Comparison of ENCODE assay signal across 29 mouse cellular contexts in the genomic region with DNA sequence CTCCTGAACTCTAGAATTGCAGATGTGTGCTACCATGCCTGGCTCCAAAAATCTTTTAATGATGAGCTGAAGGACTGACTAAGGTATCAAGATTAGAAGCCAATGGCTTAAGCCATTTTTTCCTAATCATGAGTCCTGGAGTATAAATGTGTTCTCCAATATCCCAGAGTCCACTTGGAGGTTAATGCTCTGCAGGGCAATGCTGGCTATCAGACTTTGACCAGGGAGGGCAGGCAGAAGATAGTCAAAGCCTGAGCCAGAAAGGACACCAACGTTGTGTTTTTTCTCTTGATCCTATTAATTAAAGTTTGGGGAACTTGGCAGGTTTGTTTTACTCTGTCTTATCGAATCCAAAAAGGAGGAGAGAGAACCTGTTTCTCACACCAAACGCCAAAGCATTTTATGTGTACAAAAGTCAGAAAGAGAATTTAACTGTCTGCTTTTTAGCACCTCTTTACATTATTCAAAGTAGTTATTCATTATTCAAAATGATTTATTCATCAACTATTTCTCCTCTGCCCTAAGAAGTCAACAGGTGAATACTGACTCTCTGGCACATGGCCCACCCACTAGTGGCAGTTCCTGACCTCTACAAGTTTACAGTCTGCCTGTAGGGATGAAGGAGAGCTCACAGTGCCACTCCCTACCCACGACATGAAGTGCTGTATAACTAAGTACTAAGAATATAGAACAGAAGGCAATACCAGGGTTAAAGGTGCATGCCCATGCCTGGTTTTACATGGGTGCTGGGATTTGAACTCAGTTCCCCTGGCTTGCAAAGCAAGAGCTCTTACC. TPM values are rescaled to one million over a fixed set of nuclear protein-coding genes. Genes with fewer than 3 reads are reported as not detected.
DNase-seq lines count a peak whose midpoint lies in the region; ATAC-seq and TF ChIP-seq lines count a peak whose summit lies in the region.
"Had no signal": no experiment of that assay in that cellular context is flagged by ENCODE, and none has a peak within 500 bp of the region (broad histone marks: within the 10 kb centered on the region; RNA-seq: fewer than 3 reads in every experiment).

No protein-coding gene starts in this region.

- H3K4me3 ChIP-seq in kidney, embryonic 16.5 days (ENCODE audit: low read length) = no peak overlapping the region
- no peak overlapping the region for H3K4me3 ChIP-seq in liver, postnatal 0 days (ENCODE audit: low read depth, low read length)
- no peak overlapping the region for H3K4me3 ChIP-seq in liver, embryonic 11.5 days (ENCODE audit: low read depth, low read length)
- no peak overlapping the region for H3K4me3 ChIP-seq in small intestine, adult 2 months (ENCODE audit: low read depth, low read length)
- H3K4me3 ChIP-seq in cerebellum, adult 2 months (replicated peaks; ENCODE audit: insufficient read depth, low read depth, low read length) = no peak overlapping the region
- no peak overlapping the region for H3K4me3 ChIP-seq in forebrain, embryonic 10.5 days
- H3K4me3 ChIP-seq: embryonic facial prominence, embryonic 13.5 days; gastrocnemius, adult 2 months; heart, embryonic 12.5 days; hindbrain, embryonic 13.5 days; limb, embryonic 13.5 days; liver, embryonic 15.5 days; midbrain, embryonic 12.5 days; neural tube, embryonic 13.5 days; stomach, embryonic 15.5 days had no signal

- peak; percentile 30; the same call in 1 of the 2 replicates for TF ChIP-seq EP300 in liver, postnatal 0 days (IDR thresholded peaks at IDR 0.05; ENCODE audit: low read depth)

- 55% methylated on average over 4 of the region's 4 CpGs for WGBS in kidney, embryonic 16.5 days
- 47% methylated on average over 4 of the region's 4 CpGs for whole genome bisulfite sequencing in liver, postnatal 0 days (ENCODE audit: insufficient replicate concordance)
- 63% methylated on average over 4 of the region's 4 CpGs for WGBS in liver, embryonic 11.5 days
- WGBS in small intestine, adult 2 months = 31% methylated on average over 4 of the region's 4 CpGs
- 64% methylated on average over 4 of the region's 4 CpGs for WGBS in cerebellum, adult 2 months
- 71% methylated on average over 4 of the region's 4 CpGs for WGBS in forebrain, embryonic 10.5 days

- H3K36me3 ChIP-seq in kidney, embryonic 16.5 days (ENCODE audit: insufficient read depth, low read length) = no peaks in the 10 kb centered on the region
- no peaks in the 10 kb centered on the region for H3K36me3 ChIP-seq in liver, postnatal 0 days (replicated peaks; ENCODE audit: insufficient read depth, low read length)
- no peaks in the 10 kb centered on the region for H3K36me3 ChIP-seq in liver, embryonic 11.5 days (ENCODE audit: control insufficient read depth, insufficient read depth, low read length)
- no peaks in the 10 kb centered on the region for H3K36me3 ChIP-seq in small intestine, adult 2 months (ENCODE audit: control insufficient read depth, insufficient read depth, low read length)
- no peaks in the 10 kb centered on the region for H3K36me3 ChIP-seq in forebrain, embryonic 10.5 days (replicated peaks)
- H3K36me3 ChIP-seq: embryonic facial prominence, embryonic 13.5 days; heart, embryonic 12.5 days; limb, embryonic 13.5 days; liver, embryonic 15.5 days; stomach, embryonic 15.5 days had no signal

- no peaks in the 10 kb centered on the region for H3K27me3 ChIP-seq in kidney, embryonic 16.5 days (ENCODE audit: insufficient read depth, low read length)
- H3K27me3 ChIP-seq in liver, postnatal 0 days (ENCODE audit: insufficient read depth, low read length) = no peaks in the 10 kb centered on the region
- H3K27me3 ChIP-seq in liver, embryonic 11.5 days (replicated peaks; ENCODE audit: control insufficient read depth, insufficient read depth, low read length) = no peaks in the 10 kb centered on the region
- no peaks in the 10 kb centered on the region for H3K27me3 ChIP-seq in small intestine, adult 2 months (ENCODE audit: control insufficient read depth, insufficient read depth, low read length)
- H3K27me3 ChIP-seq in cerebellum, adult 2 months (ENCODE audit: control insufficient read depth, insufficient read depth, low read length) = no peaks in the 10 kb centered on the region
- H3K27me3 ChIP-seq in forebrain, embryonic 10.5 days (ENCODE audit: poor library complexity, severe bottlenecking) = no peaks in the 10 kb centered on the region
- H3K27me3 ChIP-seq: CH12.LX; embryonic facial prominence, embryonic 13.5 days; heart, embryonic 12.5 days; hindbrain, embryonic 13.5 days; limb, embryonic 13.5 days; liver, embryonic 15.5 days; midbrain, embryonic 12.5 days; neural tube, embryonic 13.5 days; stomach, embryonic 15.5 days had no signal

- no peak overlapping the region for H3K4me2 ChIP-seq in kidney, embryonic 16.5 days (replicated peaks; ENCODE audit: low read depth, low read length)
- H3K4me2 ChIP-seq in liver, postnatal 0 days (ENCODE audit: low read depth, low read length) = no peak overlapping the region
- no peak overlapping the region for H3K4me2 ChIP-seq in liver, embryonic 11.5 days
- H3K4me2 ChIP-seq: embryonic facial prominence, embryonic 13.5 days; heart, embryonic 12.5 days; hindbrain, embryonic 13.5 days; limb, embryonic 13.5 days; liver, embryonic 15.5 days; midbrain, embryonic 12.5 days; neural tube, embryonic 13.5 days; stomach, embryonic 15.5 days had no signal

- no peak for TF ChIP-seq POLR2A in small intestine, adult 2 months (IDR thresholded peaks at IDR 0.05; ENCODE audit: low read depth, low read length)
- TF ChIP-seq POLR2A in cerebellum, adult 2 months (IDR thresholded peaks at IDR 0.05; ENCODE audit: borderline replicate concordance, insufficient read depth, low read length) = no peak

- no peaks in the 10 kb centered on the region for H3K4me1 ChIP-seq in kidney, embryonic 16.5 days (ENCODE audit: insufficient read depth, low read length)
- H3K4me1 ChIP-seq in liver, postnatal 0 days (ENCODE audit: insufficient read depth) = peaks cover 3% of the 10 kb centered on the region; the same call in 1 of the 2 replicates
- H3K4me1 ChIP-seq in liver, embryonic 11.5 days (replicated peaks; ENCODE audit: control insufficient read depth, insufficient read depth, low read length) = no peaks in the 10 kb centered on the region; the same call in 1 of the 2 replicates
- peaks cover 6% of the 10 kb centered on the region; the same call in 1 of the 2 replicates for H3K4me1 ChIP-seq in small intestine, adult 2 months (ENCODE audit: control insufficient read depth, insufficient read depth, insufficient read length, low read length)
- no peaks in the 10 kb centered on the region for H3K4me1 ChIP-seq in cerebellum, adult 2 months (ENCODE audit: control insufficient read depth, insufficient read depth, low read length)
- no peaks in the 10 kb centered on the region for H3K4me1 ChIP-seq in forebrain, embryonic 10.5 days
- H3K4me1 ChIP-seq: embryonic facial prominence, embryonic 13.5 days; heart, embryonic 12.5 days; hindbrain, embryonic 13.5 days; limb, embryonic 13.5 days; liver, embryonic 15.5 days; midbrain, embryonic 12.5 days; neural tube, embryonic 13.5 days; stomach, embryonic 15.5 days had no signal

- ATAC-seq in kidney, embryonic 16.5 days (ENCODE audit: low FRiP score, low TSS enrichment) = no peak
- ATAC-seq in liver, postnatal 0 days = peak; percentile 89
- ATAC-seq in liver, embryonic 11.5 days (replicated peaks; ENCODE audit: low FRiP score) = no peak
- ATAC-seq: activated CD4-positive, CD25-positive, alpha-beta regulatory T cell, adult 4 months; forebrain, embryonic 16.5 days had no signal

- H3K9me3 ChIP-seq in kidney, embryonic 16.5 days (ENCODE audit: low read length) = no peaks in the 10 kb centered on the region
- H3K9me3 ChIP-seq in liver, postnatal 0 days (ENCODE audit: low read length) = no peaks in the 10 kb centered on the region
- no peaks in the 10 kb centered on the region for H3K9me3 ChIP-seq in liver, embryonic 11.5 days (ENCODE audit: control insufficient read depth, low read length)
- H3K9me3 ChIP-seq in forebrain, embryonic 10.5 days = peaks cover 3% of the 10 kb centered on the region; the same call in 1 of the 2 replicates
- H3K9me3 ChIP-seq: embryonic facial prominence, embryonic 13.5 days; heart, embryonic 12.5 days; hindbrain, embryonic 13.5 days; liver, embryonic 15.5 days; midbrain, embryonic 12.5 days; neural tube, embryonic 13.5 days; stomach, embryonic 15.5 days had no signal

- H3K27ac ChIP-seq in kidney, embryonic 16.5 days (ENCODE audit: low read length) = no peak overlapping the region
- H3K27ac ChIP-seq in liver, postnatal 0 days (ENCODE audit: low read depth) = peak overlapping the region; percentile 71
- H3K27ac ChIP-seq in liver, embryonic 11.5 days (ENCODE audit: low read depth, low read length) = no peak overlapping the region
- H3K27ac ChIP-seq in small intestine, adult 2 months (ENCODE audit: insufficient read depth, low read depth, low read length) = peak overlapping the region; percentile 49; the same call in 1 of the 2 replicates
- H3K27ac ChIP-seq in cerebellum, adult 2 months (ENCODE audit: insufficient read depth, low read length) = no peak overlapping the region
- no peak overlapping the region for H3K27ac ChIP-seq in forebrain, embryonic 10.5 days
- H3K27ac ChIP-seq: embryonic facial prominence, embryonic 13.5 days; hindbrain, embryonic 13.5 days; limb, embryonic 13.5 days; liver, embryonic 15.5 days; midbrain, embryonic 12.5 days; neural tube, embryonic 13.5 days; stomach, embryonic 15.5 days had no signal

- peak; percentile 79 for DNase-seq in kidney, adult 11 months
- peak; percentile 37 for DNase-seq in liver, postnatal 0 days
- no peak for DNase-seq in liver, embryonic 11.5 days (ENCODE audit: low spot score)
- DNase-seq in kidney, postnatal 10 days = peak; percentile 72
- DNase-seq in cerebellum, adult 2 months = no peak
- DNase-seq in forebrain, embryonic 10.5 days (ENCODE audit: extremely low spot score, low spot score) = no peak
- DNase-seq: adrenal gland, adult 2 months; cerebellum, adult 8-10 months; gastrocnemius, adult 2 months; gastrocnemius, postnatal 36 days; heart, adult 18-20 months; heart, postnatal 4 days; layer of hippocampus, adult 9-11 months; lung, postnatal 36 days; right cerebral cortex, postnatal 14 days had no signal

- H3K9ac ChIP-seq in kidney, embryonic 16.5 days (replicated peaks; ENCODE audit: low read length) = no peak overlapping the region
- H3K9ac ChIP-seq in liver, postnatal 0 days (replicated peaks) = no peak overlapping the region
- no peak overlapping the region for H3K9ac ChIP-seq in liver, embryonic 11.5 days (ENCODE audit: low read depth, low read length)
- H3K9ac ChIP-seq: embryonic facial prominence, embryonic 13.5 days; heart, embryonic 12.5 days; hindbrain, embryonic 13.5 days; limb, embryonic 13.5 days; liver, embryonic 15.5 days; midbrain, embryonic 12.5 days; neural tube, embryonic 13.5 days; stomach, embryonic 15.5 days had no signal

- TF ChIP-seq CTCF in liver, postnatal 0 days (IDR thresholded peaks at IDR 0.05; ENCODE audit: low read depth) = no peak
- no peak for TF ChIP-seq CTCF in small intestine, adult 2 months (IDR thresholded peaks at IDR 0.05; ENCODE audit: extremely low read depth, insufficient read length, insufficient replicate concordance, low read depth, low read length)
- no peak for TF ChIP-seq CTCF in cerebellum, adult 2 months (IDR thresholded peaks at IDR 0.05; ENCODE audit: borderline replicate concordance, insufficient read depth, low read depth, low read length)

RNA-seq across cellular contexts. Expression of a gene that starts 9.9 kb away (rescaled TPM):
- polyA plus RNA-seq in kidney, embryonic 16.5 days (2015; fragmentation: Nextera tagmentation; extraction: Ambion mirVana) = 5.8 and 5.9 TPM in 2 replicates
- 0.22 and 0.29 TPM in 2 replicates for polyA plus RNA-seq in liver, postnatal 0 days (2015; fragmentation: Nextera tagmentation; extraction: Ambion mirVana)
- 0.77 and 0.90 TPM in 2 replicates for polyA plus RNA-seq in liver, embryonic 11.5 days (2014; fragmentation: Nextera tagmentation; extraction: Ambion mirVana)
- polyA plus RNA-seq in small intestine, adult 2 months (2012; rRNA removed) = 0.04 TPM in 1 of 2 replicates, not detected in the other
- 16.4 and 18.3 TPM in 2 replicates for polyA plus RNA-seq in cerebellum, adult 2 months (2012; rRNA removed)
- 3.1 and 3.3 TPM in 2 replicates for polyA plus RNA-seq in forebrain, embryonic 10.5 days (2016; fragmentation: Nextera tagmentation; extraction: Ambion mirVana)
- polyA plus RNA-seq: heart, postnatal 0 days had no signal

RNA-seq across cellular contexts. Expression of a gene that starts 10.0 kb away (rescaled TPM):
- 62.5 and 70.7 TPM in 2 replicates for polyA plus RNA-seq in kidney, embryonic 16.5 days (2015; fragmentation: Nextera tagmentation; extraction: Ambion mirVana)
- 132 and 143 TPM in 2 replicates for polyA plus RNA-seq in liver, postnatal 0 days (2015; fragmentation: Nextera tagmentation; extraction: Ambion mirVana)
- 40.2 and 43.2 TPM in 2 replicates for polyA plus RNA-seq in liver, embryonic 11.5 days (2014; fragmentation: Nextera tagmentation; extraction: Ambion mirVana)
- 2.9 and 3.1 TPM in 2 replicates for polyA plus RNA-seq in small intestine, adult 2 months (2012; rRNA removed)
- 6.2 and 6.8 TPM in 2 replicates for polyA plus RNA-seq in cerebellum, adult 2 months (2012; rRNA removed)
- 22.5 and 23.5 TPM in 2 replicates for polyA plus RNA-seq in forebrain, embryonic 10.5 days (2016; fragmentation: Nextera tagmentation; extraction: Ambion mirVana)

RNA-seq across cellular contexts. Expression of a gene that starts 13.2 kb away (rescaled TPM):
- 55.1 and 58.5 TPM in 2 replicates for polyA plus RNA-seq in kidney, embryonic 16.5 days (2015; fragmentation: Nextera tagmentation; extraction: Ambion mirVana)
- polyA plus RNA-seq in liver, postnatal 0 days (2015; fragmentation: Nextera tagmentation; extraction: Ambion mirVana) = 10.3 and 10.8 TPM in 2 replicates
- polyA plus RNA-seq in liver, embryonic 11.5 days (2014; fragmentation: Nextera tagmentation; extraction: Ambion mirVana) = 43.5 and 47.3 TPM in 2 replicates
- 0.23 and 0.57 TPM in 2 replicates for polyA plus RNA-seq in small intestine, adult 2 months (2012; rRNA removed)
- polyA plus RNA-seq in cerebellum, adult 2 months (2012; rRNA removed) = 13.3 TPM in 2 replicates
- polyA plus RNA-seq in forebrain, embryonic 10.5 days (2016; fragmentation: Nextera tagmentation; extraction: Ambion mirVana) = 49.1 and 52.2 TPM in 2 replicates

Comparison
In these comparisons a context has a peak if more than half of its experiments do, and no peak if none do; other contexts are left out.
1. DNase-seq: peak in kidney, adult 11 months (single experiment), liver, postnatal 0 days (single experiment) and kidney, postnatal 10 days (single experiment); none in liver, embryonic 11.5 days (single experiment), cerebellum, adult 2 months (0 of 2) and forebrain, embryonic 10.5 days (single experiment).
2. H3K27ac ChIP-seq: peak in liver, postnatal 0 days (single experiment) and small intestine, adult 2 months (single experiment); none in kidney, embryonic 16.5 days (single experiment), liver, embryonic 11.5 days (single experiment), cerebellum, adult 2 months (single experiment) and forebrain, embryonic 10.5 days (single experiment).